Mouse (Mus musculus): ENCODE results near the gene Gm10260. TPM values are rescaled to one million over a fixed set of nuclear protein-coding genes. Genes with fewer than 3 reads are reported as not detected.
A peak's percentile ranks its signal among the peaks of the same experiment; 100 is the strongest.

Gm10260 gene
- polyA plus RNA-seq, 1 experiment from 2014 or later, result 4.0 TPM

- H3K4me1 ChIP-seq (replicated peaks; ENCODE audit: control insufficient read depth, insufficient read depth, low read length), result peaks cover 18% of the 10 kb centered on the region
- no peaks in the 10 kb centered on the region for H3K36me3 ChIP-seq (ENCODE audit: control insufficient read depth, insufficient read depth, low read length)
- no peak overlapping the region for H3K9ac ChIP-seq (ENCODE audit: low read length)
- H3K27ac ChIP-seq (ENCODE audit: low read depth), result no peak overlapping the region
- ATAC-seq (replicated peaks; ENCODE audit: low FRiP score, low TSS enrichment, low read depth), result no peak
- 63% methylated on average over 10 of the region's 10 CpGs for WGBS
- H3K4me2 ChIP-seq (ENCODE audit: low read length), result no peak overlapping the region
- no peak for DNase-seq (ENCODE audit: low spot score)
- H3K9me3 ChIP-seq (ENCODE audit: control insufficient read depth, low read length), result no peaks in the 10 kb centered on the region
- H3K27me3 ChIP-seq (replicated peaks; ENCODE audit: control insufficient read depth, insufficient read depth, low read length), result no peaks in the 10 kb centered on the region
- no peak overlapping the region for H3K4me3 ChIP-seq (ENCODE audit: low read depth, low read length)
Observed at GRCm38 (mm10) chr13:97785167-97785835, 24.9 kb upstream of the Gm10260 start.

GRCm38 (mm10) chr13:97783423-97784143, 23.2 kb upstream of the Gm10260 start:
- Histone ChIP-seq H3K4me3 (ENCODE audit: low read depth, low read length) (no peak overlapping the region), H3K9me3 (ENCODE audit: control insufficient read depth, low read length) (no peaks in the 10 kb centered on the region), H3K9ac (ENCODE audit: low read length) (no peak overlapping the region), H3K27me3 (replicated peaks; ENCODE audit: control insufficient read depth, insufficient read depth, low read length) (no peaks in the 10 kb centered on the region), H3K4me1 (replicated peaks; ENCODE audit: control insufficient read depth, insufficient read depth, low read length) (peaks cover 21% of the 10 kb centered on the region), H3K36me3 (ENCODE audit: control insufficient read depth, insufficient read depth, low read length) (no peaks in the 10 kb centered on the region), H3K27ac (ENCODE audit: low read depth) (no peak overlapping the region), H3K4me2 (ENCODE audit: low read length) (no peak overlapping the region)
- 79% methylated on average over 8 of the region's 8 CpGs for WGBS
- ATAC-seq (replicated peaks; ENCODE audit: low FRiP score, low TSS enrichment, low read depth), result no peak
- DNase-seq (ENCODE audit: low spot score), result peak; percentile 43

- no peaks in the 10 kb centered on the region for H3K36me3 ChIP-seq (ENCODE audit: control insufficient read depth, insufficient read depth, low read length)
- H3K27me3 ChIP-seq (replicated peaks; ENCODE audit: control insufficient read depth, insufficient read depth, low read length), result no peaks in the 10 kb centered on the region
- WGBS, result 38% methylated on average over 7 of the region's 7 CpGs
- peaks cover 21% of the 10 kb centered on the region for H3K4me1 ChIP-seq (replicated peaks; ENCODE audit: control insufficient read depth, insufficient read depth, low read length)
- no peak overlapping the region for H3K4me3 ChIP-seq (ENCODE audit: low read depth, low read length)
- no peak for DNase-seq (ENCODE audit: low spot score)
- no peak for ATAC-seq (replicated peaks; ENCODE audit: low FRiP score, low TSS enrichment, low read depth)
- H3K9me3 ChIP-seq (ENCODE audit: control insufficient read depth, low read length), result no peaks in the 10 kb centered on the region
- no peak overlapping the region for H3K9ac ChIP-seq (ENCODE audit: low read length)
- H3K4me2 ChIP-seq (ENCODE audit: low read length), result no peak overlapping the region
- H3K27ac ChIP-seq (ENCODE audit: low read depth), result no peak overlapping the region
Observed at GRCm38 (mm10) chr13:97782063-97782462, 21.6 kb upstream of the Gm10260 start.

- Histone ChIP-seq H3K36me3 (ENCODE audit: control insufficient read depth, insufficient read depth, low read length) (no peaks in the 10 kb centered on the region), H3K4me3 (ENCODE audit: low read depth, low read length) (no peak overlapping the region), H3K4me2 (ENCODE audit: low read length) (no peak overlapping the region), H3K27me3 (replicated peaks; ENCODE audit: control insufficient read depth, insufficient read depth, low read length) (no peaks in the 10 kb centered on the region), H3K27ac (ENCODE audit: low read depth) (no peak overlapping the region), H3K9me3 (ENCODE audit: control insufficient read depth, low read length) (no peaks in the 10 kb centered on the region), H3K4me1 (replicated peaks; ENCODE audit: control insufficient read depth, insufficient read depth, low read length) (peaks cover 21% of the 10 kb centered on the region), H3K9ac (ENCODE audit: low read length) (no peak overlapping the region)
- DNase-seq (ENCODE audit: low spot score), result peak; percentile 45
- ATAC-seq (replicated peaks; ENCODE audit: low FRiP score, low TSS enrichment, low read depth), result no peak
- WGBS, result 79% methylated on average over 7 of the region's 7 CpGs
Observed at GRCm38 (mm10) chr13:97781637-97782036, 21.2 kb upstream of the Gm10260 start.

GRCm38 (mm10) chr13:97780556-97780955, 20.1 kb upstream of the Gm10260 start:
- peak overlapping the region; percentile 6; the same call in 1 of the 2 replicates for H3K27ac ChIP-seq (ENCODE audit: low read depth)

GRCm38 (mm10) chr13:97779657-97780445, 19.4 kb upstream of the Gm10260 start:
- ATAC-seq (replicated peaks; ENCODE audit: low FRiP score, low TSS enrichment, low read depth) (no peak), DNase-seq (ENCODE audit: low spot score) (no peak)
- H3K27me3 ChIP-seq (replicated peaks; ENCODE audit: control insufficient read depth, insufficient read depth, low read length), result no peaks in the 10 kb centered on the region
- H3K9me3 ChIP-seq (ENCODE audit: control insufficient read depth, low read length), result no peaks in the 10 kb centered on the region
- H3K9ac ChIP-seq (ENCODE audit: low read length), result no peak overlapping the region
- no peak overlapping the region for H3K4me3 ChIP-seq (ENCODE audit: low read depth, low read length)
- H3K4me2 ChIP-seq (ENCODE audit: low read length), result no peak overlapping the region
- peak overlapping the region; percentile 9; the same call in 1 of the 2 replicates for H3K27ac ChIP-seq (ENCODE audit: low read depth)
- H3K4me1 ChIP-seq (replicated peaks; ENCODE audit: control insufficient read depth, insufficient read depth, low read length), result peaks cover 14% of the 10 kb centered on the region
- no peaks in the 10 kb centered on the region for H3K36me3 ChIP-seq (ENCODE audit: control insufficient read depth, insufficient read depth, low read length)
- WGBS, result 45% methylated on average over 8 of the region's 8 CpGs

More at GRCm38 (mm10) chr13:97780556-97780955, 20.1 kb upstream of the Gm10260 start:
- Histone ChIP-seq H3K9ac (ENCODE audit: low read length) (no peak overlapping the region), H3K4me2 (ENCODE audit: low read length) (no peak overlapping the region), H3K36me3 (ENCODE audit: control insufficient read depth, insufficient read depth, low read length) (no peaks in the 10 kb centered on the region), H3K9me3 (ENCODE audit: control insufficient read depth, low read length) (no peaks in the 10 kb centered on the region), H3K4me3 (ENCODE audit: low read depth, low read length) (no peak overlapping the region), H3K4me1 (replicated peaks; ENCODE audit: control insufficient read depth, insufficient read depth, low read length) (peaks cover 14% of the 10 kb centered on the region), H3K27me3 (replicated peaks; ENCODE audit: control insufficient read depth, insufficient read depth, low read length) (no peaks in the 10 kb centered on the region)
- no peak for ATAC-seq (replicated peaks; ENCODE audit: low FRiP score, low TSS enrichment, low read depth)
- whole genome bisulfite sequencing, result 36% methylated on average over 2 of the region's 2 CpGs
- no peak for DNase-seq (ENCODE audit: low spot score)

GRCm38 (mm10) chr13:97778698-97779194, 18.3 kb upstream of the Gm10260 start:
- Histone ChIP-seq H3K27ac (ENCODE audit: low read depth) (no peak overlapping the region; the same call in 1 of the 2 replicates), H3K9me3 (ENCODE audit: control insufficient read depth, low read length) (no peaks in the 10 kb centered on the region), H3K4me3 (ENCODE audit: low read depth, low read length) (no peak overlapping the region), H3K36me3 (ENCODE audit: control insufficient read depth, insufficient read depth, low read length) (no peaks in the 10 kb centered on the region), H3K4me1 (replicated peaks; ENCODE audit: control insufficient read depth, insufficient read depth, low read length) (peaks cover 14% of the 10 kb centered on the region), H3K9ac (ENCODE audit: low read length) (no peak overlapping the region), H3K4me2 (ENCODE audit: low read length) (no peak overlapping the region), H3K27me3 (replicated peaks; ENCODE audit: control insufficient read depth, insufficient read depth, low read length) (no peaks in the 10 kb centered on the region)
- whole genome bisulfite sequencing, result 64% methylated on average over 5 of the region's 5 CpGs
- ATAC-seq (replicated peaks; ENCODE audit: low FRiP score, low TSS enrichment, low read depth), result no peak
- DNase-seq (ENCODE audit: low spot score), result no peak

- ATAC-seq (replicated peaks; ENCODE audit: low FRiP score, low TSS enrichment, low read depth), result no peak
- Histone ChIP-seq H3K4me3 (ENCODE audit: low read depth, low read length) (no peak overlapping the region), H3K27ac (ENCODE audit: low read depth) (no peak overlapping the region), H3K9ac (ENCODE audit: low read length) (no peak overlapping the region), H3K9me3 (ENCODE audit: control insufficient read depth, low read length) (no peaks in the 10 kb centered on the region), H3K4me2 (ENCODE audit: low read length) (no peak overlapping the region), H3K27me3 (replicated peaks; ENCODE audit: control insufficient read depth, insufficient read depth, low read length) (no peaks in the 10 kb centered on the region), H3K4me1 (replicated peaks; ENCODE audit: control insufficient read depth, insufficient read depth, low read length) (peaks cover 14% of the 10 kb centered on the region), H3K36me3 (ENCODE audit: control insufficient read depth, insufficient read depth, low read length) (no peaks in the 10 kb centered on the region)
- 81% methylated on average over 2 of the region's 2 CpGs for WGBS
- DNase-seq (ENCODE audit: low spot score), result no peak
Observed at GRCm38 (mm10) chr13:97777667-97778066, 17.2 kb upstream of the Gm10260 start.

Measured in intestine, embryonic 14.5 days (tissue).